Mouse (Mus musculus) T-cell, adult 2 months (primary cell): ENCODE measurements around the gene Fam104a.
"Not testable (repeated sequence)": the region's sequence is repeated elsewhere in the genome, so short reads cannot be mapped to it uniquely, and the experiment has no call there.

ENCODE experiments used
- DNase-seq: peaks from one replicate; pipeline ENCODE4 v3.0.0; 2022; ENCODE audit warnings: low spot score

Fam104a gene

DNA sequence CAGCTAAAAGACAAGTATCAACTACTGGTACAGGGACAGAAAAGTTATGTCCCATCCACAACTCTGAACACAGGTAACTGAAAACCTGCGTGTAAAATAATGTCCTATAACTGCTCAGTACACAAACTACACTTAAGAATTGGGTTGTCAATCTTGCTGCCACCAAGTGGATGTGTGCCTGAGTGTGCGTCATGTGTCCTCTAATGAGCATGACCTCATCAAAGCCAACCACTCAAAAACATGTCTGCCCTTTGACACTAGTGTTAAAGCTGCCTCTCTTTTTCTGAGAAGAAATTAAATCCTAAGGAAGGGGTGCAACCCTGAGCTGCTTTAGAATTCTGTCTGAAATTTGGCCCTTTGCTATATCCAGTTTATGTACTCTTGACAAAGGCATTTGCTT lies 19.7 kb downstream of the Fam104a start:
- DNase-seq, result no peak

DNA sequence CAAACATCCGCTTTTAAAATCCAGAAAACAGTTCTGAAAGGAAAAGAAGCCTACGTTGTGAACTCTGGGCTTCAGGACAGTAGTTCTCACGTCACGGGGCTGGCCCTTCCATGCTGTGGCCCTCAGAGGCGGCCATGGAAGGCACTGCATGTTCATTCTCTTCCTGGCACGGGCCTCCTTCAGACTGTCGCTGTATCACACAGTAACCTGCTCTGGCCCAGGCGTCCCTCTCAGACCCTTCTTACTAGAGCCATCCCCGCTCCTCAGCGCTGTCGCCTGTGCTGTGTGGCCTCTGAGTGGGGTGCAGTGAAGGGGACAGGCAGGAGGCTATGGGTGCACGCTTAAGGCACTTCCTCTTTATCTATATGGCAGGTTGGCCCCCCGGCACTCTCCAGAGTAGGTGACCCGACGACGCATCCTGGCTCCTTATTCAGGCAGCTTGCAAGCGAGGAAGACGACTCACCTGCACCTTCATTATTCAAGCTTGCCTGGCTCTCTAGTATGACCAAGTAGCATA lies 22.1 kb downstream of the Fam104a start:
- no peak for DNase-seq

DNA sequence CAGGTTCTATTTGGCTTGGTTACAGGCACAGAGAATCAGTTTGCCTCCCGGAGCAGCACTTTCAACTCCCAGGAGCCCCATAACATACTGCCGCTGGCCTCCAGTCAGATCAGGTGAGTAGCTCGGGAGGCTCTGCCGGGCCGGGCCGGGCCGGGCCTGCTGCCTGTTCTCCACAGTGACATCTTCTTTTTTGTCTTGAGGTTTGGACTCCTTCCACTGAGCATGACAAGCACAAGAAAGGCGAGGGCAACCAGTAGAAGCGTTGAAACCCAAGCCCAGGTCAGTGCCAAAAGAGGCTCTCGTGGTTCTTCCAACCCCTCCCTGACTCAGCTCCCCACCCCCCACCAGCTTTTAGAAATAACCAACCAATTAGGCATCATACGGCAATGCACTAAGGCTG lies 23.0 kb downstream of the Fam104a start:
- DNase-seq, result no peak

DNA sequence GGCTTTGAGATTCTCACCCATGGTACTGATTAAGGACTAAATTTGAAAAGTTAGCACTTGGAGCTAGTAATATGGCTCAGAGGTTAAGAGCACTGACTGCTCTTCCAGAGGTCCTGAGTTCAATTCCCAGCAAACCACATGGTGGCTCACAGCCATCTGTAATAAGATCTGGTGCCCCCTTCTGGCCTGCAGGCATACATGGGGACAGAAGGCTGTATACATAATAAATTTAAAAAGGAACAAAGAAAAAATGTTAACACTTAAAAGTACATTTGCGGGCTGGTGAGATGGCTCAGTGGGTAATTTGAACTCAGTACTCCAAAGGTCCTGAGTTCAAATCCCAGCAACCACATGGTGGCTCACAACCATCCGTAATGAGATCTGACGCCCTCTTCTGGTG lies 23.7 kb downstream of the Fam104a start:
- DNase-seq, result not testable (repeated sequence)

DNA sequence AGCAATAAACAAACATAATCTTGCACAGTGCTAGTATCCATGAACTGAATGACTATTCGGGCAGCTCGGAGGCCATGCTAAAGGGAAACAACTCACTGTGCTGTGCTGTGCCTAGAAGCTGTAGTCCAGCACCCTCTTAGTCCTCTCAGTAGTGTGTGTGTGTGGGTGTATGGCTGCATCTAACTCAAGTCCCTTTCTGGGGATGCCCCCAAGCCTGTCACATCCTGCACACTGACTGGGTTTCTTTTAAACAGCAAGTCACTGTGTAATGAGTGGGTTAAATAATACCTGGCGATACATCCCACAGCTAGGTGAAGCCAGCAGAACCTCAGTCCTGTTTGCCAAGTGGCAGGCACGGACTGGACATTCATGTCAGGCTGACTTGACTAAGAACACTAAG lies 25.2 kb downstream of the Fam104a start:
- DNase-seq, result no peak

DNA sequence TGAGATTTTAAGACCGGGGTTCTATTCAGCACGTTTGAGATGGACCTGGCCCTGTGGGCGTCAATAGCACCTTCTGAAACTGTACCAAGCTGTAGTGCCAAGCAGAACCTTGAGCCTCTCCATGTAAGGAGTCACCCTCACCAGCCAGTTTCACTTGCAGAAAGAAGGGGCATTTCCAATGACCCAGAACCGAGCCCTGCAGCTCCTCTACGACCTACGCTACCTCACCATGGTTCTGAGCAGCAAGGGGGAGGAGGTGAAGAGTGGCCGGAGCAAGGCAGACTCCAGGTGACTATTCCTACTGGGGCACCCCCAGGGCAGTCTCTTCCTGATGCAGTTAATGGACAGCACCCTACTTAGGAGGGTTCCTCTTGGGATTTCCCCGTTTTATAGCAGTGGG lies 25.6 kb downstream of the Fam104a start:
- no peak for DNase-seq

DNA sequence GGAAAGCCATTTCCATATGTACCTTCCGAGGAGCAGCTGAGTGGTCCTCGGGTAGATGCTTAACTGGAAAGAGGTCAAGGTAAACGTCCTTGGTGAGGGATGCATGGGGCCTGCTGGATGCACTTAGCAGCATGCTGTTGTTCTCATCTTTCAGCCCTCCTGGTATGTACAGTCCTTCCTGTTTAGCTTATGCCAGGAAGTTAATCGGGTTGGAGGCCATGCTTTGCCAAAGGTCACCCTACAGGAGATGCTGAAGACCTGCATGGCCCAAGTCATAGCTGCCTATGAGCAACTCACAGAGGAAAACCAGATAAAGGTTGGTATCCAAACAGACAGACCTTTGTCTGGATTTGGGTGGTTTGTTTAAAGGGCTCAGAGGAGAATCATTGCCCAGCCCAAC lies 26.7 kb downstream of the Fam104a start:
- no peak for DNase-seq

- DNase-seq, result no peak
These were observed 27.4 kb downstream of the Fam104a start for GRCm38 (mm10) chr11:113656511-113656932.

DNA sequence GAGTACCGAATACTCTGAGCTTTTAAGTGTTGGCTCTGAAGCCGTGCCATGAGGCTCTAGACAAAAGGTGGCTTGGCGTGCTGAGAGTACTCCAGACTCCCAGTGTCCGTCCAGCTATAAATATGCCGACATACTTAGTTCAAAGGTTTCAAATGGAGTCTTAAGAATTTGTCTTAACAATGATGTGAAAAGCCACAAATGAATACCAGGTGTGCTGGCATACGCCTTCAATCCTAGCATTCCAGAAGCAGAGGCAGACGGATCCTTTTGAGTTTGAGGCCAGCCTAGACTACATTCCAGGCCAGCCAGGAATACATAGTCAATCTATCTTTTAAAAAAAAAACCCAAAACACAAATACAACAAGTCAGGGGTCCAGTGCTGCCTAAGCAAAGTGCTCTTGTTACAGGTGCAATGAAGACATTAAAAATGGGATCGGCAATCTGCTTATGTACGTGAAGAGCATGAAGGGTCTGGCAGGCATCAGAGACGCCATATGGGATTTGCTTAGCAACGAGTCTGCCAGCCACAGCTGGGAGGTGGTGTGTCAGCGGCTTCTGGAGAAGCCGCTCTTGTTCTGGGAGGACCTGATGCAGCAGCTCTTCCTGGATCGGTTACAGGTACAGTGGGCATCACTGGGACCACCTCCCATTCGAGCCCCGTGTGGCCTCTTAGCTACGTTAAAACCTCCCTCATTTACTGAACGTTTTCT lies 29.2 kb downstream of the Fam104a start:
- DNase-seq, result no peak

- DNase-seq, result no peak
These were observed 29.9 kb downstream of the Fam104a start for GRCm38 (mm10) chr11:113654105-113654504.

- DNase-seq, result no peak
These were observed 31.4 kb downstream of the Fam104a start for GRCm38 (mm10) chr11:113652516-113652915.

DNA sequence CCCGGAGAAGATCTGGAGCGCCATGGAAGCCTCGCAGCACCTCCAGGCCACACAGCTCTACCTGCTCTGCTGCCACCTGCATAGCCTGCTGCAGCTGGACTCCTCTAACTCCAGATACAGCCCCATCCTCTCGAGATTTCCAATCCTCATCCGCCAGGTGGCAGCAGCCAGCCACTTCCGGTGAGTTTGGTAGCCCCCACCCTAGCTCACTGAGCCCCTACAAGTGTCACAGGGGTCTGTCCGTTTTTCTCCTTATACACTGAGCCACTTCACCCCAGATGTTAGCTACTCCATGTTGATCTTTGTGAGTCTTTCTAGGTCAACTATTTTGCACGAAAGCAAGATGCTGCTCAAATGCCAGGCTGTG lies 32.1 kb downstream of the Fam104a start:
- DNase-seq, result peak; percentile 20

GRCm38 (mm10) chr11:113651206-113651906 lies 32.6 kb downstream of the Fam104a start:
- no peak for DNase-seq

DNA sequence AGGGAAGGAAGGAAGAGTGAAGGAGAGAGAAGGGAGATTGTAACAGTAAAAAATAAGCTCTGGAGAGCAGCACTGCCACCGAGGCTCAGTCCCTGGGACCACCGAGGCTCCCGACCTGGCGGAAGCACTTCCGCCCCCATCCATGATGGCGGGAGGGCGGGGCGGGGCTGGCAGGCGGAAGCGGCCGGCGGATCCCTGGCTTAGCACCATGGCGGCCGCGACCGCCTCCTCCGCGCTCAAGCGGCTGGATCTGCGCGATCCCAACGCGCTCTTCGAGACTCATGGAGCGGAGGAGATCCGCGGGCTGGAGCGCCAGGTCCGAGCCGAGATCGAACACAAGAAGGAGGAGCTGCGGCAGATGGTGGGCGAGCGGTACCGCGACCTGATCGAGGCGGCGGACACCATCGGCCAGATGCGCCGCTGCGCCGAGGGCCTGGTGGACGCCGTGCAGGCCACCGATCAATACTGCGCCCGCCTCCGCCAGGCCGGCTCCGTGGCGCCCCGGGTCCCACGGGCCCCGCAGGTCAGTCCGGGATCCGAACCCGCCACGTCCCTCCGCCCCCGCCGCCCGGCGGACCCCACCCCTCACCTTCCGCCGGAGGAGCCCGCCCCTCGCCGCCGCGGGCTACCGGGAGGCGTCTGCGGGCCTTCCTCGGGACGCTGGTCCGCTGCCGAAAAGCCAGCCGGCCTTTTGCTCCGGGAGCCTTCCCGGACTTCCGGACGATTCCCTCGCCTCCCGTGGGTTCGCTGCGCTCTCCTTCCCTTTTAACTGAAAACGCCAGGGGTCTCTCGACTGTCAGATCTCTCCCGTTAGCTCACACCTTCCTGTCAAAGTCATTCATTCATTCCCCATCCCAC lies 34.4 kb downstream of the Fam104a start, which contains the start of gene Slc39a11:
TSS of gene Slc39a11 (minus strand) at position 727 of the 858 bp plus-strand sequence.
- DNase-seq, result peak; percentile 64

DNA sequence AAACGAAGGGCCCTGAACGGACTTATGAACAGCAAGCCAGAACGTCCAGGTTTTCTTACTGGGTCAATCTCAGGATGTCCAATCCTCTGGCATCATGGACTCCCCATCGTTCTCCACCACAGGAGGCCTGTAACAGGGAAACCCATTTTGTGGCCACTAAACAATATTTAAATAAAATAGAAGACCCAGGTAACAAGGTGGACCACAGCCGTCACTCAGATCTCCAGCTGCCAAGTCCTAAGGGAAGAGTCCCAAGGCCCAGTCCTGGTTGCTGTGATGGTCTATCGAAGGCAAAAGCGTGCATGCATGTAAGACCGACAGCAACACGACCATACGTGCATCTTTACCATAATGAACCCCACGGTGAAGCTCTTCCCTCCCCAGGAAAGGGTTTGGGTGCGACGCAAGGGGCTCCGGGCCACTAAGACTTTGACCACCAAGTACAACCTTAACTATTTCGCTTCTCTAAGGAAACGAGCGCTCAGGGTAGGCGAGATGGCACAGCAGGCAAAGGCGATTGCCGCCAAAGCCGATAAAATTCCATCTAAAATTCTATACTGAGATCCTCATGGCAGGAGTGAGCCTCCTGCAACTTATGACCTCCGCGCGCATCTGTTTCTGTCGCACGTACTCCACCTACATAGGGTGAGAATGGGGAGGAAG lies 35.1 kb downstream of the Fam104a start, which contains the start of gene Cog1:
TSS of gene Cog1 (plus strand) at position 480 of the 663 bp plus-strand sequence.
- DNase-seq, result no peak

DNA sequence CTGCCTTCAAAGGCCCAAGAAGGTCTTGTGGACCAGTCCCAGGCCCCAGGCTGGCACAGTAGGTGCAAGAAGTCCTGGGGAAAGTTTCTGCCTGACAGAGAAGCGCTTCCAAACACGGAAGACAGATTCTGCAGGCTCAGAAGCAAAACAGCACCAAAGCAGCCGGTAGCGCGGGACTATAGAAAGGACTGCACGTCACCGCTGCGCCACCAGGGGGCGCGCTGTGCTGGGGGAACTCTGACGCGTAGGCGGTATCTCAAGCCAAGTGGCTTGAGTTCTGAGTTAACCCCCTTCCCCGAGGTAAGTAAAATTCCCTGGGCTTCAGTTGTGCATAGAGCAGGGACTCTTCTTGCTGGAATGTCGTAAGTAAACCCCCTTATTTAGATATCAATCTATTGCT lies 35.8 kb downstream of the Fam104a start:
- peak; percentile 77 for DNase-seq

- DNase-seq, result no peak
These were observed 38.8 kb downstream of the Fam104a start for GRCm38 (mm10) chr11:113645181-113645580.

- DNase-seq, result no peak
These were observed 45.3 kb downstream of the Fam104a start for GRCm38 (mm10) chr11:113638680-113639079.

- no peak for DNase-seq
These were observed 49.2 kb downstream of the Fam104a start for GRCm38 (mm10) chr11:113634699-113635121.

GRCm38 (mm10) chr11:113633398-113633797 lies 50.6 kb downstream of the Fam104a start:
- DNase-seq, result no peak

DNA sequence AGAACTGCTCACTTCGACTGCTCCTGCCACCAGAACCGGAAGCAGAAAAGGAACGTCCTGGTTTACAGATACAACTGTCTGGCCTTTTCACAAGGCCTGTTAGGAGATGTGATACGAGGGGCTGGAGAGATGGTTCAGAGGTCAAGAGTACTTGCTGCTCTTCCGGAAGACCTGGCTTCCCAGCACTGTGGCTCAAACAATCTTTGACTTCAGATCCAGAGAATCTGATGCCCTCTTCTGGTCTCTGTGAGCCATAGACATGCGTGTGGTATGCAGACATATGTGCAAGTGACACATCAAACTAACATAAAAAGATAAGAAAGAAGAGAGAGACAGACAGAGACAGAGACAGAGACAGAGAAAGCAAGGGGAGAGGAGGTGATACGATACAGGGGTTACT lies 51.7 kb downstream of the Fam104a start:
- DNase-seq, result no peak

GRCm38 (mm10) chr11:113631862-113632261 lies 52.1 kb downstream of the Fam104a start:
- no peak for DNase-seq
